Mouse (Mus musculus): ENCODE data around the gene Tmem252.

DNA sequence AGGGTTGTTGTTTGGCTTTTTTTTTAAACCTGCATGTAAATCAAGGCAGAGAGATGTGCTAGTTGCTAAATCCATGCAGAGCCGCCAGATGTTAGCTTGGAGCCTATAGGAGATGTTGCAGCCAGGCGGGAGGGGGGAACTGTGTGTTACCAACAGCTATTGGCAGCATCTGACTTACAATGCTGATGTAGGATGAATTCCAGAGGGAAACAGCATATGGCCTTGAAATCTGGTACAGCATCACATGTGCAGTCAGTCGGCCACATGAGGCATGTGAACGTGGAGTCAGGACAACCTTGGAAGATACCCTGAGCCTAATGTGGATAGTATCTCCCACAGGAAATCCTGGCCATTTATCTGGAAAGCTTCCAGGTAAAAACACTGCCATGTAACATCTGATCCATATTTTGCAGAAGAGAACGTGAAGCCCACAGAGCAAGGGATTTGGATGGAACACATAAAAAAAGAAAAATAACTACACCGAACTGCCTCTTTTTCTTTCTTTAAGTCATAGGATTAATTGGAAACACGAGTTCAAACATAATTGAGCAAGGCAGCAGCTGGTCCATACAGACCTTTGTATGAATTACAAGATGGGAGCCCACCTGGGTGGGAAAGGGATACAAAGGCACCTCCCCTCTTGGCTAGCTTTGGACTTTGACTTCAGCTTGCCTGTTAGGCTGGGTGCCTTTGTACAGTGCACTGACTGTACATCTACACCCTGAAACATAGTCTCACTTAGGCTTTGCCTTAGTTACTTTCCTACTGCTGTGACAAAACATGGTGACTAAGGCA, 42.7 kb downstream of the Tmem252 start:
- no peak for TF ChIP-seq POLR2A (IDR thresholded peaks at IDR 0.05; ENCODE audit: low read depth, low read length)
- no peak for TF ChIP-seq CTCF (IDR thresholded peaks at IDR 0.05; ENCODE audit: borderline replicate concordance, insufficient read depth, low read length)

Data from embryonic fibroblast, embryonic 13.5 days (primary cell).